Mouse (Mus musculus) urinary bladder, adult 2 months (tissue): ENCODE data around the gene Nt5c3b. TPM values are rescaled to one million over a fixed set of nuclear protein-coding genes. Genes with fewer than 3 reads are reported as not detected.

ENCODE experiments used
- DNase-seq: peaks from one replicate; pipeline ENCODE4 v3.0.0; 2022; ENCODE audit warnings: low spot score
- polyA plus RNA-seq: library from polyadenylated mRNA; depleted of rRNA; stranded (reverse); fragments of >200 nt; gene quantifications from 2 replicates; pipeline ENCODE4 v1.2.3, GENCODE M21; 2012; rRNA removed

Nt5c3b gene
- polyA plus RNA-seq, result 128 and 134 TPM in 2 replicates

DNA sequence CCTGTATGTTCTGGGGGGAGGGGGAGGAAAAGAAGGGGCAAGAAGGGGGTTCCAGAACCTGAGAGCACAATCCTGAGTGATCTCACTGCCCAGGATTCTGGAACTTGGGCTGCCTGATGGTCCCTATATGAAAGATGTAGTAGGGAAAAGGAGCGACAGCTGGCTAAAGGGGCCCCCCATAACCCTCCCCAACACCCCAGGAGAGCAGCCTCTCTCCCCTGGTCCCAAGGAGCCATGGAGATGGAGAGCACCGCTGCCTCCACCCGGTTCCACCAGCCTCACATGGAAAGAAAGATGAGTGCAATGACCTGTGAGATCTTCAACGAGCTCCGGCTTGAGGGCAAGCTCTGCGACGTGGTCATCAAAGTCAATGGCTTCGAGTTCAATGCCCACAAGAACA, at the start of gene Nt5c3b, which contains the start of gene Klhl10:
Gene Nt5c3b, minus strand, starts transcription at position 12 of the 400 bp plus-strand sequence.
Gene Klhl10, plus strand, starts transcription at position 121 of the 400 bp plus-strand sequence.
- no peak for DNase-seq

DNA sequence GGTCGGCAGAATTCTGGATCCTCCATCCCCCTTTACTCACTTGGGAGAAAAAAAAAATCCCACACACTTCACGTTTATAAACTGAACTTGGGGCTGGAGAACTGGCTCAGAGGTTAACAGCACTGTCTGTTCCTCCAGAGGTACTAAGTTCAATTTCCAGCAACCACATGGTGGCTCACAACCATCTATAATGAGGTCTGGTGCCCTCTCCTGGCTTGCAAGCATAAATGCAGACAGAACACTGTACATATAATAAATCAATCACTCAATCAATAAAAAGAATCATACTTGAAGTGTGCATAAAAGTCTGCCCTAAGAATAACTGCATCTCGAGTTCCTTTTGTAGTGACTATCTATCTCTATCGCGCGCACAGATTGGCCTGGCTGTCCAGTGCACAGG, 49.3 kb upstream of the Nt5c3b start:
- DNase-seq, result no peak

DNA sequence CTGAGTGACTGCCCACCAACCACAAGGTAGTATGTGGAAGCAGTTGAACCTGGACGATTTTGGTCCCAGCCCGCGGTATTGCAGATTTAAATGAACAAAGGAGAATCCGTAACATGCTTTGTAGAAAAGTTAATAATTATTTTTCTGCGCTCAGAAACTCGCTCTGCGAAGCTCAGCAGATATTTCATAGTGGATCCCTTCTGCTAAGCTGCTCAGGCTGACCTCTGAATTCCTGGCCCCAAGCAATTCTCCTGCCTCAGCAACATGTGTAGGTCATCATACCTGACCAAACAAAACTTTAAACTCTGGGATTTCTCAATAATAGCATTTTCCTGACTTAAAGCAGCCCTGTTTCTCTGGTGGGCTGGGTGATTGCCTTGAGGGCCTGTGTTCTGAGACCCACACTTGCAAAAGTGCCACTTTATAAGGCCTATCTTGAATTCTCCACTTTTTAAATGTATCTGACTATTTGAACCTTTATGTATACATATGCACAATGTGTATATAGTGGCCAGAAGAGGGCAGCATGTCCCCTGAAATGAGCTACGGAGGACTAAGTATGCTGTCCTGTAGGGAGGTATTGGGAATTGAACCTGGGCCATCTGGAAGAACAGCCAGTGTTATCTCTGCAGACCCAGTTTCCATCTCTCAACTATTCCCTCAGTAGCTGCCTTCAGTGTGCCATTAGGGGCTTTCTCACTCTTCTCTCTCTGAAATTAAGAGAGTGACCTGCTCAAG, 44.4 kb upstream of the Nt5c3b start:
- DNase-seq, result no peak

DNA sequence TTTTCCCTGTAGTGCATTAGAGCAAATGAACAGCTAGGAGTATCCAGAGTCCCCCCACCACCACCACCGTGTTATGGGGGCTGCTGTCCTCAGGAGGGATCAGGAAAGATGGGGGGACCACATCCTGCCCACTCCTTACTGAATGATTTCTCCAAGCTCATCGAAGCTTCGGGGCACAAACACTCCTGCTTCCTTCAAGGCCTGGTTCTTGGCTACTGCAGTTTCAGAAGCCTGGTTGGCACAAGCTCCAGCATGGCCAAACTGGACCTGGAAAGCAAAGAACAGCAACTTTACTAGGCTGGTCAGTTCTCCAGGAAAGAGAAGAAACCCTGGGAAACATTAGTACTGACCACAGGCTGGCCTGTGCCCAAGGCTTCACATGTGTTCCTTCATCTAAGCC, 42.9 kb upstream of the Nt5c3b start:
- DNase-seq, result no peak

DNA sequence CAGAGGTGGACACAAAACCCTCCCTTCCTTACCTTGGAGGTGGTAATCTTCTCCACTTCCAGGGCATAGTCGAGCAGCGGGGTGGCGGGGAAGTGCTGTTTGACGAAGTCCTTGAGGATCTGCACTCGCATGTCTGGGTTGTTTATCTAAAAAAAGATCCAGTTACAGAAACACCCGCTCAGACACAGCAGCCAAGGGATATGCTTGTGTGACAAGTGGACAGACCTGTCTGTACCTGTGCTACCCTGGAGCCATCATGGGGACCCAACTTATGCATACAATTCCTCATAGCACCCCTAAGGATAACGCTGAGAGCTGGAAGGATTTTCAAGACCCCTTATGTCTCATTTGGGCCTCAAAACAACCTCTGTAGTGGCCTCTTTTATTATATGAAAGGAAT, 37.5 kb upstream of the Nt5c3b start:
- no peak for DNase-seq

DNA sequence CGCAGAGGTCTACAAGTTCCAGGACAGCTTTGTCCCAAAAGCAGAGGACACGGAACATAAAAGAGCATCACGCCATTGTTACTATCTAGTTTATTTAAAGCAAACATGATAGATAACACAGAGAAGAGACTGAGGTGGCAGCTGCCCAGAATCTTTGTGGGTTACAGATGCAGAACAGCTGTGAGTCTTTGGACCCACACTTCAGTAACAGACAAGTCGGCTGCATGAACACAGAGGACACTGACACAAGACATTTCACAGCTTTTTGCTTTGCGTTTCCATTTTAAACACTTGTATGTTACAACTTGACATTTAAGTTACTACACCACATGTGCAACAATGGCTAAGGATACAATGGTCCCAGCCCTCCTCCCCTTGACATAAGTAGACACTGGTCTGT, 34.7 kb upstream of the Nt5c3b start:
- DNase-seq, result no peak

DNA sequence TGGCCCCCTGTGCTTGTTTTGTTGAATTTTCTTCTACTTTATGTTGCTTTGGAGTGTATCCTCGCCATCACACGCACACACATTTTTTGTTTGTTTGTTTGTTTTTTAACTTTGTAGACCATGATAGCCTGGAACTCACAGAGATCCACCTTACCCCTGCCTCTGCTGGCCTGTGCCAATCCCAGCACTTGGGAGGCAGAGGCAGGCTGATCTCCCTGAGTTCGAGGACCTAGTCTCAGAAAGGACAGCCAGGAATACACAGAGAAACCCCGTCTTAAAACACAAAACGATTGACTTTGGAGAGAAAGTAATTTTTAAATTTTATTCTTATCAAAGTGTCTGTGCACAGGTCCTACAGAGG, 31.3 kb upstream of the Nt5c3b start:
- no peak for DNase-seq

DNA sequence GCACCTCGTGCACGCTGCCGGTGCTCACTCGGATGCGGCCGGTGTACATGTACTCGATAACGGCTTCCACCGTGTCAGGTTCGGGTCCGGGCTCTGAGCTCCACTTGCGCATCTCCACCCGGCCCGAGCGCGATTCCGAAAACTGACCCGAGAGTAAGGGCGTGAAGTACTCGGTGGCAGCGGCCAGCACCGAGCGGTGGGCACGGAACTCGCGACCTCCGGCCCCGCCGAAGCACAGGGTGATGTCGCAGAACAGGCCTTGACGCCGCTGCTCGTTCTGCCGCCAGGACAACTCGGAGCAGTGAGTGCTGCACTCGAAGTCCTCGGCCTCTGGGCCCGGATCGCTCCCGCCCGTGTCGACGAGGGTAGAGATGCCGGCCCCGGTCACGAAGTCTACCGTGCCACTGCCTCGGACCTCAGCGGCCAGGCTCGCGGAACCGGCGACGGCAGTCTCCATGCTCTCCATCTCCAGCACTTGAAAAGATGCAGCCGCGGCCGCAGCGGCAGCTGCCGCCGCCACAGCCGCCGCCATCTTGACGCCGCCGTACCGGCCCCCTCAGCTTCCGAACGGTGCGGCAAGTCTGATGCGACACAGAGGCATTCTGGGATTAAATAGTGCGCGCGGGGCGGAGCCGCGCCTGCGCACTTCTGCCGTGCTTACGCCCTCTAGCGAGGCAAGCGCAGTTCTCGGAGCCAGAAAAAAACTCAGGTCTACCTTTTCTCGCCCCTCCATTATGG, 30.8 kb upstream of the Nt5c3b start, which contains the start of gene Klhl11:
Gene Klhl11, minus strand, starts transcription at position 545 of the 738 bp plus-strand sequence.
- peak; percentile 87 for DNase-seq

DNA sequence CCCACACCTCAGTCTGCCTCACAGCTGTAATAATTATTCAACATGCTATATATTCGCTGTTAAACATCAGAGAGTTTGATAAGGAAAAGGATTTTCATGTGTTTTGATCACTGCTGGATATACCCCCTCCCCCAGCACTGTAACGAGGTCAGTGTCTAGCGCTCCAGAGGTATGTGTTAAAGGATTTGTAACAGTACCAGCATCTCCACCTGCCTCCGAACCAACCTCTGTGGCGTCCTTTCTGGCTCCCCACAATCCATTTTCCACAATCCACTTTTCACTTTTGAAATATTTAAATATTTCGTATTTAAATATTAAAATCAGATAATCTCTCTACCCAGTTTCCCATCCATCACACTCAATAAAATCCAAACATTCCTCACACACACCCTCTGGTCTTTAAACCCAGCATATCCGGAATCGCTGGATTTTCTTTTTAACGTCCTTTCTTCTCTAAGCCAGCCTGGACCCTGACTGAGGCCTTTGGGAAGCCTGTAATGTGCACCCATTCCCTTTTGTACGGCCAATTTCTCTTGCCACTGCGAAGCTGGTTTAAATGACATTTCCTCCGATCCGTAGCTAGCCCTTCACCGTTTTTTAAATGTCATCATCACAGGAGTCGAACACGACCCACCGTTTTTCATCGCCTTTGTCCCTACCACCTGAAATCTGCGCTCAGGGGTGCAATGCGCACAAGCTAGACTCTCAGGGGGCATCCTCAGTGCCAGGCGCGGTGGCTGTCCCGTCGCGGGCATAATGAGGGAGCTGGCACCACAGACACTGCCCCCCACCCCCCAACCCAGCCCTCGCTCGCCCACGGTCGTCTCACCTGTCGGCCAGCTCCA, 30.0 kb upstream of the Nt5c3b start:
- no peak for DNase-seq

DNA sequence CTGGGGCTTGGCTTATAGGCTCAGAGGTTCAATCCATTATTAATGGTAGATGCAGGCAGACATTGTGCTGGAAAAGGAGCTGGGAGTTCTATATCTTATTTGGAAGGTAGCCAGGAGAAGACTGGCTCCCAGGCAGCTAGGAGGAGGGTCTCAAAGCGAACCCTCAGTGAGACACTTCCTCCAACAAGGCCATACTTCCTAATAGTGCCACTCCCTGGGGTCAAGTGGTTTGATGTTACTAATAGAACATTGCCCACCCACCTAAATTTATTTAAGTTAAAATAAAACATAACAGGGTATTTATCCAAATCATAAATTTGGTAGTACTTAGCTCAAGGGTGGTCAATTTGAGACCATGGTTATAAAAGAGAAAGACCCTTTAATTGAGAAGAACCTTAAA, 24.2 kb upstream of the Nt5c3b start:
- DNase-seq, result no peak

DNA sequence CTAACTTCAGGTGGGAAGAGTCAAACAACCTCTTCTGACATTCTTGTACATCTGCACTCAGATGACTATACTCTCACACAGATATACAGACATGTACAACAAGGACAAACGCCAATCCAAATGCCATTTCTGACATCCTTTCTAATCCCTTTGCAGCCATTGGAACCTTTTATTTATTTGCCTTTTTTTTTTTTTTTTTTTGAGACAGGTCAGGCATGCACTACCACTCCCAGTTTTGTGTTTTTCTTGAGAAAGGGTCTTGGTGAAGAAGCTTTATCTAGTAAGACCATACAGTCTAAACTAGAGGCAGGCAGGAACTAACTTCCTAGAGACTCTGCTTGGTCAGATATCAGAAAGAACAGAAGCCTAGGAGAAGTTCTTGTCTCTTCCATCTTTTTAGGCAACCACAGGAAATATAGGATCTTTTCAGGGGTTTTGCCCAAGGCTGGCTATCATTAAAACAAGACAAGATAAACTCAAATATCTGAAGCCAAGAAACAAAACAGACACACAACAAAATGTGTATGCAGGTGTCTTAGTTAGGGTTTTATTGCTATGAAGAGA, 23.7 kb upstream of the Nt5c3b start:
- DNase-seq, result no peak

DNA sequence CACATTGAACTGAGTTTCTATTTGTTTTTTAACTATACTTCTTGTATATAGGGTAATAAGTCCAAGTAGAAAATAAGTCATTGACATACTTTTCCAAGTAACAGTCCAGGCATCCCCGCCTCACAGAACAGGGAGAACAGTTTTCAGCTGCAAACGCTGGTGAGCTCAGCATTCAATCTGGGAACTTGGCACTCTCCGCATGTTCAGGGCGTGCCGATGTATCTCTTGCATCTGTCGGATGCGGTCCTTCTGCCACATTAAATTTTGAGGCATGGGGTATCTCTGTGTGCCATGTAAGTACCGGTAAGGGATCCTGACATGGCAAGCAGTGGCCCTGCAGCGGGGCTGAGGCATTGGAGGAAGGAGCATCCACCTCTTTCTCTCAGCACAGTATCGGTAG, 21.1 kb upstream of the Nt5c3b start:
- no peak for DNase-seq

DNA sequence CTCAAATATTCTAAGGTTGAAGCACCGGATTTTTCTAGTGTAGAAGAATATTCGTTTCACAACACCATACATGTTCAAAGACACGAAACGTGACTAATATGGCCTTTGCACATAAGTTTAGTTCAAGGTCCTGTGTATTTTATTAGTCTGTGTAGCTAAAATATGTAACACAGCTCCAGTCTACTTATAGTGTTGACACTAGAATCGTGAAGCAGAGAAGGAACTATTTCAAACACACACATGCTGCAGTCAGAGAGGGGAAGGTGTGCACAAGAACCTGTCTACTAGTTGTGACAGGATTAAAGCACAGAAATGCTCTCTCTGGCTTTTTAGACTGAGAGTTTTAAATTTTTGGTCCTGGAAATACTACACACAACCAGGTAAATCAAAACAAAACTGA, 16.1 kb upstream of the Nt5c3b start:
- no peak for DNase-seq

DNA sequence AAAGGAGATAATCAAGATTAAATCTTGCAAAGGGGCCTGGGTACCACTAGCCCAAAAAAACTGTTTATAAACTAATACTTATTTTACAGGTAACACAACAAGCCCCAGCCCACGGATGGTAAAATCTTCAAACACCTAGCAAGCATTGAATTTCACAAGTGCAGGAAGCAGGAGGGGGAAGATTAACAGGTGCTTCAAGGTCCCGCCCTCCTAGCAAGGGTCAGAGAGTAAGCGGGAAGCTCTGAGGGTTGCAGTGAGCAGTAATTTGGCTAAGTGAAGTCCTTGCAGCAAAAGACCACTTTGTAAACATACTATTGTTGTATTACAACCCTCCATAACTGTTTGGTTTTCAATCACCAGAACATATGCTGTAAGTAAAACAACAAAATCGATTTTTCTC, 15.6 kb upstream of the Nt5c3b start:
- no peak for DNase-seq

DNA sequence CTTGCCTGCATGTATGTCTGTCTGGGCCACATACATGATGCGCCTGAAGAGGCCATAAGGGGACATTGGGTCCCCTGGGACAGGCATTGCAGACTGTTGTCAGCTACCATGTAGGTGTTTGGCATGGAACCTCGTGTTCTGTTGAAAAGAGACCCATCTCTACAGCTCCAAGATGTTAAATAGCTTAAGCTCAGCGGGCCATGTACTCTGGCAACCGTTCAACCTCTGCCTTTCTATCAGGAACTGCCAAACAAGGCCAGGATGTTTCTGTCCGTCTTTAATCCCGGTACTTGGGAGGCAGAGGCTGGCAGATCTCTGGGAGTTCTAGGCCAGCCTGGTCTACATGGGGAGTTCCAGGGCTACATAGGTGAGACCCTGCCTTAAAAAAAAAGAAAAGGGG, 1.0 kb upstream of the Nt5c3b start:
- DNase-seq, result no peak

DNA sequence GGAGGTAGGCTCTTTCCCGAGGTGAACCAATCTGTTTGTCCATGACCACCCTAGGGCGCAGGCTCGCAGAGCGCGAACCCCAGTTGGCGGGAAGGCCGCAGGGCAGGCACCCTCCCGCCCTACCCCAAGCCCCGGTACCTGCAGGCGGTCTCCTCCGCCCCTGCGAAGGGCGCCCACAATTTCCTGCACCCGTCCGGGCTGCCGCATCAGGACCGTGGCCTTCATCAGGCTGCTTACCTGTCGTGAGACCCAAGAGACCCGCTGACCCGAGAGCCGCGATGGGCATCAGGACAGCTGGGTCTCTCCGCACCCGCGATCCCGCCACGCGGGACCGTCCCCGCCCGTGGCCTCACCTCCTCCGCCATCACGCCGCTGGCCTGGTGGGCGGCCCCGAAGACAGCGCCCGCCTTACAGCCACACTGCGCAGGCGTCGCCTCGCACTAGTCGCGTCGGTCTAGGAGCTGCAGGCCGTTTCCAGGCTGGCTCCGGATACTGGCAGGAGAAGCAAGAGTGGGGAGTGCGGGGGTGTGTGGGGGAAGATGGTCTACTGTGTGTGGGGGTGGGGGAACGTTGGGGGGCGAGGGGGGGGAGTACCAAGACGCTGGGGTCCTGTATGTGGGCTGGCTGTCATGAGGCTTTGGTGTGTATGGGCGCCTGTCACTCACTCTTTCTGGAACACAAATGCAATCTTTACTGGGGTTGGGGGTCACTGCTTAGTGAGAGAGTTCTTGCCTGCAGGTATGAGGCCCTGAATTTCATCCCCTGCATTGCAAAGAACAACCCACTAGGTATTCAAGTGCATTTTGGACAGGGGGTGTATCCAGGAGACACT, 701 bp downstream of the Nt5c3b start:
- DNase-seq, result peak; percentile 72

DNA sequence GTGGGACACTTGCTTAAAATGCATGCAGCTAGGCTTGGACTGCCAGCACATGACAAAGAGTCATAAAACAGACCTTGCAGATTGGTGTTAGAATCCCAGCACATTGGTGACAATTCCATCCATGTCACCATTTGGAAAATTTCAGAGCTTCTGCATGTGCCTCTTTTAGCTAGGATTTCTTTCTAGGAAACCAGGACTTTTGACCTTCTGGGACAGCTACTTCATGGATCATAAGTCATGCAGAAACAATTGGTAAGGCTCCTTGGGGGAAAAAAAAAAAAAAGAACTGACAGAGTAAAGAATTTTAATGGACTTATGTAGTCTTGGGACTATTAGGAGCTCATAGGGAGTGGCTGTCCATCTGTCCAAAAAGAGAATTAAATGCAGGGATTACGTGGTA, 3.7 kb downstream of the Nt5c3b start:
- DNase-seq, result no peak

DNA sequence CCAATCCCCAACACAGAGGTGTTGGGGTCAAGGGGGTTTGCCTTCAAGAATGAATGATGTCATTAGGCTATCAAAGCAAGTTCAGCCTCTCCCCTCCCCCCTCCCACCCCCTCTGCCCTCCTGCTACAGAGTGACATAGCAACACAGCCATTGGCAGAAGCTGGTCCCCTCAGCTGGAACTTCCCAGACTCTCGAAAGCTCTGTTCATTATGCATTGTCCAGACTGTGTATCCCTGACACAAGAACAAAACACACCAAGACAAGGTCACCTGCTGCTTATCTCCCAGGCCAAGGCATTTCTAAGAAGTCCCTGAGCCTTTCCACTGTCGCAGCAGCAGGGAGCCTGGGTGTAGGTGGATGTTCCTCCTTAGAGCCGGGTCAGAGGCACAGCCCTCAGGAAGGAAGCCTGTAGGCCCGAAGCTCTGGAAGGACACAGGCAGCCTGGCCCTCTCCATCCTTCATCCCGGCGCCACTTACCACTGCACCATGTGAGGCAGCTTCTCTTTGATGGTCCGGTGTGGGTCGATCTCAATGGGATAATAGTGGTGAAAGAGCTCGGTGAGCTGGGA, 5.8 kb downstream of the Nt5c3b start:
- no peak for DNase-seq

DNA sequence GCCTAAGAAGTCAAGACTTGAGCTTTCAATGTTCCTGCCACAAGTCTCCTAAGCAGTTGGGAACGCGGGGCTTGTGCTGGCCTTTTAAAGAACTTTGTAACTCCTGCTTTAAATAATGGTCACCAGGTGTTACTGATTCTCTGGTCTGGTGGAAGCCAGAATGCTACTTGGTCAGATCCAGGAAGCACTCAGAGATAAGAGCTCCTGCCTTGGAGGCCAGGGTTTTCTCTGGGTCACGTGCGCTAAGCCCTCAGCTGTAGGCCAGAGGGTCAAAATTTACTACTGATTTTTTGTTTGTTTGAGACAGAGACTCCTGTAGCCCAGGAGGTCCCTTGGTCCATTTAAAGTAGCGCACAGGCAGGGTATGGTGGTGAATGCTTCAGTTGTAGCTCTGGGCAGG, 9.6 kb downstream of the Nt5c3b start:
- no peak for DNase-seq

DNA sequence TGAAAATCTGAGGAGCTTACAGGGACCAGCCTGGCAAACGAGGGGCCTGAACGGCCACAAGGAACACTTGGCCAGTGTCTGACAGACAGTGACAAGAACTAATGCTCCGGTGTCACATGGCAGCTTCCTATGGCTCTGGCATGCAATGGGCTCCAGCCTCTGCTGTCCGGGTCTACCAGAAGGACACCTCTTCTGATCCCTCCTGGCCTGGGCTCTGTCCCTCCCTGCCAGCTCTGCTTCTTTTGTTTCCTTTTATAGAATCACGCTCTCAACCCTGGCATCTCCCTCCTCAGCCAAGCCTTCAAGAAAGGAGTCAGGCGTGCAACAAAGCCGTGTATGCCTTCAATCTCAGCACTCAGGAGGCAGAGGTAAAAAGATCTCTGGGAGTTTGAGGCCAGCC, 11.6 kb downstream of the Nt5c3b start:
- no peak for DNase-seq
